9 mouse cellular contexts compared by ENCODE assay signal in genomic region chr11:20635646-20636045, GRCm38 (mm10).
DNase-seq lines count a peak whose midpoint lies in the region; ATAC-seq lines count a peak whose summit lies in the region.
"Had no signal": no experiment of that assay in that cellular context is flagged by ENCODE, and none has a peak within 500 bp of the region (broad histone marks: within the 10 kb centered on the region; RNA-seq: fewer than 3 reads in every experiment).

No protein-coding gene starts in this region.

- H3K27ac ChIP-seq in limb, embryonic 11.5 days (replicated peaks; ENCODE audit: low read depth, low read length) = peak overlapping the region; percentile 26; the same call in 1 of the 2 replicates
- H3K27ac ChIP-seq in stomach, embryonic 15.5 days = peak overlapping the region; percentile 76

- H3K4me2 ChIP-seq in limb, embryonic 11.5 days (ENCODE audit: low read depth, severe bottlenecking) = no peak overlapping the region
- peak overlapping the region; percentile 31 for H3K4me2 ChIP-seq in stomach, embryonic 15.5 days

- peaks cover 5% of the 10 kb centered on the region for H3K36me3 ChIP-seq in erythroblast, embryonic 14.5 days (ENCODE audit: control insufficient read depth)
- H3K36me3 ChIP-seq in limb, embryonic 11.5 days (ENCODE audit: control insufficient read depth, insufficient read depth, low read length) = no peaks in the 10 kb centered on the region
- H3K36me3 ChIP-seq in stomach, embryonic 15.5 days = no peaks in the 10 kb centered on the region

- DNase-seq in spleen, postnatal 10 days (ENCODE audit: low spot score in 2 of 2) = peak; percentile 41 to 54
- DNase-seq in spleen, postnatal 36 days (ENCODE audit: low spot score in 2 of 2) = no peak
- DNase-seq in limb, embryonic 11.5 days (ENCODE audit: low spot score) = peak; percentile 29
- DNase-seq in gastrocnemius, postnatal 36 days = no peak
- no peak for DNase-seq in frontal cortex, adult 2 months (ENCODE audit: extremely low spot score in 1 of 2, low spot score in 1 of 2)

- intact Hi-C loops in gastrocnemius, postnatal 36 days (cut with DNase I) = loop anchor here (10.0 kb wide), 1 partner anchor 391 kb away; the partner anchor contains the start of gene Cep68

- no peaks in the 10 kb centered on the region for H3K27me3 ChIP-seq in erythroblast, embryonic 14.5 days (ENCODE audit: control insufficient read depth)
- H3K27me3 ChIP-seq in limb, embryonic 11.5 days (ENCODE audit: control insufficient read depth, insufficient read depth, low read length) = no peaks in the 10 kb centered on the region
- no peaks in the 10 kb centered on the region for H3K27me3 ChIP-seq in stomach, embryonic 15.5 days (replicated peaks)

- ATAC-seq in erythroblast, adult 5-6 weeks (replicated peaks; ENCODE audit: low FRiP score, poor library complexity, severe bottlenecking) = no peak
- ATAC-seq in limb, embryonic 11.5 days (ENCODE audit: insufficient number of reproducible peaks, low FRiP score, low TSS enrichment, low read depth) = no peak
- ATAC-seq in stomach, embryonic 15.5 days (ENCODE audit: insufficient read depth, low FRiP score, low read depth) = peak; percentile 28; the same call in 1 of the 2 replicates
- ATAC-seq: inflammation-experienced regulatory T-cells, adult 6 months had no signal

- no peaks in the 10 kb centered on the region for H3K9me3 ChIP-seq in erythroblast, embryonic 14.5 days (ENCODE audit: control insufficient read depth, low read length)
- no peaks in the 10 kb centered on the region for H3K9me3 ChIP-seq in limb, embryonic 11.5 days (ENCODE audit: control insufficient read depth, low read length)
- no peaks in the 10 kb centered on the region for H3K9me3 ChIP-seq in stomach, embryonic 15.5 days

- H3K9ac ChIP-seq in limb, embryonic 11.5 days (ENCODE audit: low read length) = no peak overlapping the region; the same call in 1 of the 2 replicates
- no peak overlapping the region for H3K9ac ChIP-seq in stomach, embryonic 15.5 days

- peak overlapping the region; percentile 100 for H3K4me3 ChIP-seq in erythroblast, embryonic 14.5 days (replicated peaks)
- no peak overlapping the region for H3K4me3 ChIP-seq in limb, embryonic 11.5 days (ENCODE audit: low read depth, low read length)
- H3K4me3 ChIP-seq in stomach, embryonic 15.5 days (replicated peaks) = no peak overlapping the region

- H3K4me1 ChIP-seq in erythroblast, embryonic 14.5 days (ENCODE audit: control insufficient read depth) = peaks cover 81% of the 10 kb centered on the region
- H3K4me1 ChIP-seq in limb, embryonic 11.5 days (ENCODE audit: control insufficient read depth, insufficient read depth, low read length) = peaks cover 31% of the 10 kb centered on the region
- H3K4me1 ChIP-seq in stomach, embryonic 15.5 days = peaks cover 25% of the 10 kb centered on the region

- 30% methylated on average over 6 of the region's 6 CpGs for WGBS in limb, embryonic 11.5 days
- 45% methylated on average over 6 of the region's 6 CpGs for WGBS in stomach, embryonic 15.5 days

Comparison
In these comparisons a context has a peak if more than half of its experiments do, and no peak if none do; other contexts are left out.
1. DNase-seq: peak in spleen, postnatal 10 days (2 of 2) and limb, embryonic 11.5 days (single experiment); none in spleen, postnatal 36 days (0 of 2), gastrocnemius, postnatal 36 days (0 of 2) and frontal cortex, adult 2 months (0 of 2).